Mouse (Mus musculus): ENCODE results near the gene Lasp1. TPM values are rescaled to one million over a fixed set of nuclear protein-coding genes. Genes with fewer than 3 reads are reported as not detected.

Gene Lasp1
- 194 and 201 TPM in 2 replicates for polyA plus RNA-seq (2012; ENCODE audit: insufficient read depth, insufficient read length, missing spikeins)

- Histone ChIP-seq H3K27ac (ENCODE audit: insufficient read depth, low read depth, low read length) (peak within 1 kb of the TSS; percentile 91), H3K4me3 (ENCODE audit: insufficient read depth, low read length) (peak within 1 kb of the TSS; percentile 93), H3K4me1 (ENCODE audit: control insufficient read depth, insufficient read depth, low read length) (peaks cover 19% of the 10 kb centered on the region)
- TF ChIP-seq POLR2A (IDR thresholded peaks at IDR 0.05; ENCODE audit: borderline replicate concordance, low read depth, low read length) (no peak), CTCF (IDR thresholded peaks at IDR 0.05; ENCODE audit: low read depth, low read length) (no peak)
Observed at GRCm38 (mm10) chr11:97798782-97799145, at the start of gene Lasp1. Gene Lasp1, plus strand, starts transcription at chr11:97799000.

DNA sequence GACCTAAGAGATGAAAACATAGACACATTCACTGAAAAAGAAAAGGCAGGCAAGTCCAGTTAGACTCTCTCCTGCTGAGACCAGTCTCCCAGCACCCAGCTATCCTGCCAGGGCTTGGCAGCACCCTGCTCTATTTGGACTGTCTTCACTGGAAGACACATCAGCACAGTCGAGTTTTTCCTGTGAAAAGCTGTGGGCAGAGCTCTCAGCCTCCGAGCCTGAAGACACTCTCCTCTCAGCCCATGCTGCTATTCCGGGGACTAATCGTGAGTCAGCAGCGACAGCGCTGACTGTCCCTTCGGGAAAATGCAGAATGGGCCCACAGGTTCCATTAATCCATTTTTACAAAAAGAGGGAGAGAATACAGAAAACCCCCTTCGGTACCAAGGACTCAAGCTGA lies 45.5 kb upstream of the Lasp1 start:
- H3K4me1 ChIP-seq (ENCODE audit: control insufficient read depth, insufficient read depth, low read length), result peaks cover 24% of the 10 kb centered on the region
- H3K27ac ChIP-seq (ENCODE audit: insufficient read depth, low read depth, low read length), result no peak overlapping the region
- TF ChIP-seq CTCF (IDR thresholded peaks at IDR 0.05; ENCODE audit: low read depth, low read length), result no peak
- TF ChIP-seq POLR2A (IDR thresholded peaks at IDR 0.05; ENCODE audit: borderline replicate concordance, low read depth, low read length), result no peak
- H3K4me3 ChIP-seq (ENCODE audit: insufficient read depth, low read length), result no peak overlapping the region

GRCm38 (mm10) chr11:97758125-97758524 lies 40.7 kb upstream of the Lasp1 start:
- TF ChIP-seq CTCF (IDR thresholded peaks at IDR 0.05; ENCODE audit: low read depth, low read length) (no peak), POLR2A (IDR thresholded peaks at IDR 0.05; ENCODE audit: borderline replicate concordance, low read depth, low read length) (no peak)
- Histone ChIP-seq H3K4me1 (ENCODE audit: control insufficient read depth, insufficient read depth, low read length) (peaks cover 18% of the 10 kb centered on the region), H3K4me3 (ENCODE audit: insufficient read depth, low read length) (no peak overlapping the region), H3K27ac (ENCODE audit: insufficient read depth, low read depth, low read length) (no peak overlapping the region)

GRCm38 (mm10) chr11:97758942-97759341 lies 39.9 kb upstream of the Lasp1 start:
- Histone ChIP-seq H3K4me1 (ENCODE audit: control insufficient read depth, insufficient read depth, low read length) (peaks cover 15% of the 10 kb centered on the region), H3K4me3 (ENCODE audit: insufficient read depth, low read length) (no peak overlapping the region), H3K27ac (ENCODE audit: insufficient read depth, low read depth, low read length) (no peak overlapping the region)
- no peak for TF ChIP-seq CTCF (IDR thresholded peaks at IDR 0.05; ENCODE audit: low read depth, low read length)
- no peak for TF ChIP-seq POLR2A (IDR thresholded peaks at IDR 0.05; ENCODE audit: borderline replicate concordance, low read depth, low read length)

GRCm38 (mm10) chr11:97761638-97762037 lies 37.2 kb upstream of the Lasp1 start:
- Histone ChIP-seq H3K4me3 (ENCODE audit: insufficient read depth, low read length) (no peak overlapping the region), H3K27ac (ENCODE audit: insufficient read depth, low read depth, low read length) (no peak overlapping the region), H3K4me1 (ENCODE audit: control insufficient read depth, insufficient read depth, low read length) (peaks cover 8% of the 10 kb centered on the region)
- no peak for TF ChIP-seq CTCF (IDR thresholded peaks at IDR 0.05; ENCODE audit: low read depth, low read length)
- no peak for TF ChIP-seq POLR2A (IDR thresholded peaks at IDR 0.05; ENCODE audit: borderline replicate concordance, low read depth, low read length)

DNA sequence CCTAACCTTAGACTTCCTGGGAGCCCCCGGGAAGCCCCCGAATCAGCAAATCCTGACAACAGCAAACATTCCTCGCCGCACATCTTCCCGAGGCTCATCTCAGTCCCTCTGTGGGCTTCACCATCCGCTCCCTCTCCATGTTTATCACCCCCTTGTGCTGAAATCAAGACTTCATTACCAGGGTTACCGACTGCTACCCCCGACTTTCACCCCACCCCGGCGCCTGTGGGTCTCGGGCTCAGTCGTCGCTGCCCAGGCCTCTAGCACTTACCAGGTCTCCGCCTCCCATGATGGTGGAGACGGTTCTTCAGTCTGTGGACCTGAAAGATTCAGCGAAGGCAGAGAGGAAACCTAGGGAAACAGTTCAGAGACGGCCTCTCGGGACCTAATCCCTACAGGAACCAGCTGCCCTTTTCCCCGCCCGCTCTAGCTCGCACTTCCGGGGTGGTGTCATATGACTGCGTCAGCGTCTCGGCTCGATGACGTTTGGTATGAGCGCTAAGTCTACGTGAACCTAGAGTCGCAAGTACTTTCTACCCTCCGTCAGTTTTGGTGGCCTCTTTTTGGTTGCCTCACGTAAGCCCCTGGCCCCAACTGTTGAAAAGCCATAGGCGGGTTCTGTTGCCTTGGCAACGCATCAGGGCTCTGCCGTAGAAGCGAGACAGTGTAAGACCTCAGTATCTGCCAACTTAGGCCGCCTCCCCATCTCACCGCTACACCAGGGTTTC lies 32.5 kb upstream of the Lasp1 start, which contains the start of gene Cwc25:
TSS of gene Cwc25 (minus strand) at position 403 of the 728 bp plus-strand sequence.
- Histone ChIP-seq H3K4me3 (ENCODE audit: insufficient read depth, low read length) (peak within 1 kb of the TSS; percentile 81), H3K27ac (ENCODE audit: insufficient read depth, low read depth, low read length) (peak within 1 kb of the TSS; percentile 74), H3K4me1 (ENCODE audit: control insufficient read depth, insufficient read depth, low read length) (peaks cover 6% of the 10 kb centered on the region)
- peak; percentile 52; the same call in 1 of the 2 replicates for TF ChIP-seq POLR2A (IDR thresholded peaks at IDR 0.05; ENCODE audit: borderline replicate concordance, low read depth, low read length)
- TF ChIP-seq CTCF (IDR thresholded peaks at IDR 0.05; ENCODE audit: low read depth, low read length), result no peak

DNA sequence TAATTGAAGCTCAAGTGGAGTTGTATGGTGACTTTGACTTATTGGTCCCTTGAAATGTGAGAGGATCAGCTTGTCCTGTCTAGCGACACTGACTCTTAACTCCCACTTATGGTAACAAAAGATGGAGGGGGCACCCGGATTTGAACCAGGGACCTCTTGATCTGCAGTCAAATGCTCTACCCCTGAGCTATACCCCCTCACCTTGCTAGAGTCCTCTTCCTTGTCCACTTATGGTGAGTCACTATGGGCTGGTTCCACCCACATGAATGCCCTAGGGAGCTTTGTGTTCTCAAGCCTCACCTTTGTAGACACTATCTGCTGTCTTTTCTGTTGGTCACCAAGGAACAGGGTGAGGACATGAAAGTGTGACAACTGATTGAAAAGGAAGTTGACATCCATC lies 29.1 kb upstream of the Lasp1 start:
- no peak overlapping the region for H3K27ac ChIP-seq (ENCODE audit: insufficient read depth, low read depth, low read length)
- no peak overlapping the region for H3K4me3 ChIP-seq (ENCODE audit: insufficient read depth, low read length)
- TF ChIP-seq POLR2A (IDR thresholded peaks at IDR 0.05; ENCODE audit: borderline replicate concordance, low read depth, low read length) (no peak), CTCF (IDR thresholded peaks at IDR 0.05; ENCODE audit: low read depth, low read length) (no peak)
- H3K4me1 ChIP-seq (ENCODE audit: control insufficient read depth, insufficient read depth, low read length), result peaks cover 6% of the 10 kb centered on the region

DNA sequence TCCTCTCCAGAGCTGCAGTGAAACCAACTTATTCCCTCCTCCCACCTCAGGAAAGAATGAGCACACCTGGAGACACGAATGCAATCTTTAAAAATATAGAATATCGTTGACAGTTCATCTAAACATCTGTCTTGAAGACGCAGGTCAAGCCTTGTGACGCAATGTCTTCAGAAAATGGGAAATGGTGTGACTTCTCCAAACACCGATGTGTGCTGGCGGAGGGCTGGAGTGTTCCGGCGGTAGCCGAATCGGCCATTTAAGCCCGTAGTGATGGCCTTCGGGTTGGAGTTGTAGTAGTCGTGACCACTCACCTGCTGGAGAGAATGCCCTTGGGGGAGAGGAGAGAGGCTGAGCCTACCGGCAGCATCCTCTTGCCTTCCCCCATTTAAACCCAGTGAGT lies 27.4 kb upstream of the Lasp1 start:
- TF ChIP-seq POLR2A (IDR thresholded peaks at IDR 0.05; ENCODE audit: borderline replicate concordance, low read depth, low read length) (no peak), CTCF (IDR thresholded peaks at IDR 0.05; ENCODE audit: low read depth, low read length) (no peak)
- H3K4me3 ChIP-seq (ENCODE audit: insufficient read depth, low read length), result no peak overlapping the region
- no peaks in the 10 kb centered on the region for H3K4me1 ChIP-seq (ENCODE audit: control insufficient read depth, insufficient read depth, low read length)
- H3K27ac ChIP-seq (ENCODE audit: insufficient read depth, low read depth, low read length), result no peak overlapping the region

GRCm38 (mm10) chr11:97775186-97775585 lies 23.6 kb upstream of the Lasp1 start:
- Histone ChIP-seq H3K4me1 (ENCODE audit: control insufficient read depth, insufficient read depth, low read length) (peaks cover 9% of the 10 kb centered on the region; the same call in 1 of the 2 replicates), H3K27ac (ENCODE audit: insufficient read depth, low read depth, low read length) (no peak overlapping the region), H3K4me3 (ENCODE audit: insufficient read depth, low read length) (no peak overlapping the region)
- TF ChIP-seq POLR2A (IDR thresholded peaks at IDR 0.05; ENCODE audit: borderline replicate concordance, low read depth, low read length) (no peak), CTCF (IDR thresholded peaks at IDR 0.05; ENCODE audit: low read depth, low read length) (no peak)

DNA sequence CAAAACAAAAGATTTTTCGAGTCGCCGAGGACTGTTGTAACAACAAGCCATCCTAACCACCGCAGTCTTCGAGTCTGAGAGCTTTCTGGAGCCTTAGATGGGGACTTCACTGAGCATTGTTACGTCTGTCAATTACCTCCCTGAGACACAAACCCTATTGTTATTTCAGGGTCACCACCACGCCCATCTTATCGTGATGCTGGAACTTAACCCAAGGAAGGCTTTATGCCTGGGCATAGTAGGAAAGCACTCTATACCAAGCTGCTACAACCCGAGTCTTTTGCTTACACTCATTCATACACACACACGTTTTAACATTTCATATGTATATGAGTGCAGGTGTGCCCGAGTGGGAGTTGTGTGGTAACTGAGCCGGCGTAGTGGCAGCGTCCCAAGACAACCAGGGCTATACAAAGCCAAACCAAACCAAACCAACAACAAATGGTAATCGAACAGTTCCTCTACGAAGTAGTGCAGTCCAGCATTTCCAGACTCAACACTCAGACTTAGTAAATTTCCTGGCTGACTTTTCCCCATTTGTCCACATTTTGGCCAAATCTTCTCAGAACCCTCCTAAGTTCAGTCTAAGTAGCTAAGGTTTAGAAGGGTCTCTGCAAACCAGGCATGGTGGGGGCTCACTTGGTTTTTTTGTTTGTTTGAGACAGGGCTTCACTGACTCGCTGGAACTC lies 22.8 kb upstream of the Lasp1 start, which contains the start of gene 1700001P01Rik:
TSS of gene 1700001P01Rik (minus strand) at position 111 of the 689 bp plus-strand sequence.
- Histone ChIP-seq H3K27ac (ENCODE audit: insufficient read depth, low read depth, low read length) (no peak within 1 kb of the TSS), H3K4me1 (ENCODE audit: control insufficient read depth, insufficient read depth, low read length) (peaks cover 10% of the 10 kb centered on the region; the same call in 1 of the 2 replicates)

More for the DNA sequence above, 22.8 kb upstream of the Lasp1 start, which contains the start of gene 1700001P01Rik:
- no peak for TF ChIP-seq CTCF (IDR thresholded peaks at IDR 0.05; ENCODE audit: low read depth, low read length)
- no peak for TF ChIP-seq POLR2A (IDR thresholded peaks at IDR 0.05; ENCODE audit: borderline replicate concordance, low read depth, low read length)
- H3K4me3 ChIP-seq (ENCODE audit: insufficient read depth, low read length), result no peak within 1 kb of the TSS

Measured in bone marrow macrophage, adult 2 months (primary cell).